Mouse (Mus musculus) embryonic fibroblast, embryonic 13.5 days (primary cell): ENCODE results near the gene Exph5.

Experiments used
- CTCF ChIP-seq: IDR thresholded peaks from 2 replicates; pipeline ENCODE4 v1.5.1; 2011; ENCODE audit warnings: mild to moderate bottlenecking, control low read depth, low read length, moderate library complexity, borderline replicate concordance; ENCODE audit not compliant: insufficient read depth
- POLR2A ChIP-seq: IDR thresholded peaks from 2 replicates; pipeline ENCODE4 v1.6.1; 2011; ENCODE audit warnings: low read depth, mild to moderate bottlenecking, control low read depth, low read length, moderate library complexity

DNA sequence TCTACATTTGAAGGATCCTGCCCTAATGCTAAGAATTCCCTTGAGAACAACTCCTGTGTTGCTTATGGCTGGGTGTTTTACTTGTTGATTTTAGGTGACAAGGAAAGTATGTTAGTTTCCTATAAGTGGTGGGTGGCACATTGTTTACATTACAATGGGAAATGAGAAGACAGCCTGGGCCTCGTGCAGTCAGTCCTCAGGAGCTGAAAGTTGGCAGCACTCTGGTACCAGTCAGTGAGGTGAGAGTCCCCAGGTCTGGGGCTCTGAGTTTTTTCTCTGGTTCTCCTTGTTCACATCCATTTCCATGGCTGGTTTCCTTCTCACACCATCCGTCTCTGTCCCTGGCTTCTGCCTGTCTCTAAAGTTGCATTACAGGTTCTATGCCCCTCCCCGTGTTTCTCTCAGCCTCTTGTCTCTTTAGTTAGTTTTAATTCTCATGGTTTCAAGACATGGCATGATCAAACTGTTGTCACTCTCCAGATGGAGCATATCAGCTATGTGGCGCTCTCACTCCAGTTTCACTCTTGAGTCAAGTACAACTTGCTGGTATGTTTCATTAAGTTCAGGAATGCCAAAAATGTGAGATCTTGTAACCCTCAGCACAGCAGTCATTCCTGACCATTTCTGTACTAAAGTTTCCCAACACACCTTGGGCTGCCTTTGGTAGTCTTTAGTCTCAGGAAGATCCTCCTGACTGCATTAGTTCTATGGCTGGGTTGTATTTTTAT, 24.1 kb downstream of the Exph5 start:
- TF ChIP-seq CTCF: no peak
- no peak for TF ChIP-seq POLR2A
